Comparison of ENCODE assay signal across 8 mouse cellular contexts in genomic region chrX:167210319-167210728, GRCm38 (mm10). TPM values are rescaled to one million over a fixed set of nuclear protein-coding genes. Genes with fewer than 3 reads are reported as not detected.
DNase-seq lines count a peak whose midpoint lies in the region; ATAC-seq lines count a peak whose summit lies in the region.

No protein-coding gene starts in this region.

- no peak for ATAC-seq in midbrain, embryonic 12.5 days (ENCODE audit: low FRiP score, low read depth)

- no peak overlapping the region for H3K9ac ChIP-seq in midbrain, embryonic 12.5 days (replicated peaks)

- H3K9me3 ChIP-seq in midbrain, embryonic 12.5 days, result no peaks in the 10 kb centered on the region

- peaks cover 31% of the 10 kb centered on the region for H3K27me3 ChIP-seq in midbrain, embryonic 12.5 days

- DNase-seq in spleen, postnatal 4 days (ENCODE audit: low spot score in 2 of 2), result peak; percentile 23 to 63
- DNase-seq in spleen, postnatal 10 days (ENCODE audit: low spot score in 2 of 2), result no peak
- DNase-seq in heart, adult 8-10 months (ENCODE audit: low spot score), result peak; percentile 71
- peak; percentile 34 for DNase-seq in kidney, adult 9 months
- DNase-seq in frontal cortex, postnatal 36 days (ENCODE audit: low spot score in 2 of 2), result no peak
- no peak for DNase-seq in cerebellum, adult 18-20 months
- DNase-seq in retina, postnatal 1 day, result no peak

- 59% methylated on average over 6 of the region's 6 CpGs for WGBS in midbrain, embryonic 12.5 days

- peak overlapping the region; percentile 94; the same call in 1 of the 2 replicates for H3K27ac ChIP-seq in midbrain, embryonic 12.5 days (replicated peaks)

- no peaks in the 10 kb centered on the region for H3K36me3 ChIP-seq in midbrain, embryonic 12.5 days

- peak overlapping the region; percentile 50 for H3K4me2 ChIP-seq in midbrain, embryonic 12.5 days (replicated peaks)

- peak overlapping the region; percentile 62; the same call in 1 of the 2 replicates for H3K4me3 ChIP-seq in midbrain, embryonic 12.5 days

- peaks cover 22% of the 10 kb centered on the region for H3K4me1 ChIP-seq in midbrain, embryonic 12.5 days

RNA-seq across cellular contexts. Expression of gene Tmsb4x, which starts 1.2 kb away (rescaled TPM):
- 100 to 1,000 TPM; 419 to 623 (median 536) TPM for total RNA-seq in heart, adult 8-10 months (2022)
- 6,192 and 6,219 TPM in 2 replicates for polyA plus RNA-seq in midbrain, embryonic 12.5 days (2016; fragmentation: Nextera tagmentation; extraction: Ambion mirVana)

RNA-seq across cellular contexts. Expression of gene Tlr8, which starts 53.8 kb away (rescaled TPM):
- total RNA-seq in heart, adult 8-10 months (2022), result 1 to 10 TPM in 2 of 4 experiments, under 1 TPM in 2; 0.87 to 2.7 (median 1.3) TPM
- polyA plus RNA-seq in midbrain, embryonic 12.5 days (2016; fragmentation: Nextera tagmentation; extraction: Ambion mirVana), result 0.40 TPM in 1 of 2 replicates, not detected in the other

Comparison
In these comparisons a context has a peak if more than half of its experiments do, and no peak if none do; other contexts are left out.
1. DNase-seq: peak in spleen, postnatal 4 days (2 of 2), heart, adult 8-10 months (single experiment) and kidney, adult 9 months (single experiment); none in spleen, postnatal 10 days (0 of 2), frontal cortex, postnatal 36 days (0 of 2), cerebellum, adult 18-20 months (0 of 2) and retina, postnatal 1 day (single experiment).